Mouse (Mus musculus) brain, embryonic 14.5 days (tissue): ENCODE data around the gene Fgd3.

Experiments
- CTCF ChIP-seq: fragments of 200-500 bp; IDR thresholded peaks from 2 replicates; pipeline ENCODE4 v1.5.1; 2012; ENCODE audit warnings: inconsistent platforms, mild to moderate bottlenecking, moderate library complexity, borderline replicate concordance; ENCODE audit not compliant: insufficient read depth, insufficient read length; ENCODE audit errors: extremely low read depth
- POLR2A ChIP-seq: fragments of 200-500 bp; IDR thresholded peaks from 2 replicates; pipeline ENCODE4 v1.6.1; 2012; ENCODE audit warnings: mild to moderate bottlenecking, inconsistent platforms, borderline replicate concordance; ENCODE audit not compliant: poor library complexity, insufficient read depth, insufficient read length, severe bottlenecking; ENCODE audit errors: extremely low read depth

- TF ChIP-seq CTCF (no peak), POLR2A (no peak)
These were observed 105.7 kb downstream of the Fgd3 start for GRCm38 (mm10) chr13:49214454-49214853.
